Mouse (Mus musculus): ENCODE measurements around the gene Ltbp1. TPM values are rescaled to one million over a fixed set of nuclear protein-coding genes. Genes with fewer than 3 reads are reported as not detected.

Ltbp1 gene
- polyA plus RNA-seq, 1 experiment from 2014 or later, result 30.2 TPM

DNA sequence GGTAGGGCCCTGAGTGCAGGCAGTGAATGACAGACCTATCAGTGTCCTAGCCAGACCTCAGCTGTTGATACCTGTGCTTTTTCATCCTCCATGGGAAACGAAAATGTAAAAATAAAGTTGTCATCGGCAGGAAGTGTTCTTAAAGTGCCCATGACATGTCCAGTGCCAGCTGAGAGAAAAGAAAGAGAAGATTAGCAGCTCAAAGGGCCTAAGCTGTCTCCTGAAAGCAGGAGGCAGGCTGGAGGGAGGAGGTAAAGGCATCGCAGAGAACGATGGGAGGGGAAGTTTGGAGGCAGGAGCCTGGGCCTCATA, 10.8 kb upstream of the Ltbp1 start:
- no peak for TF ChIP-seq CTCF (IDR thresholded peaks at IDR 0.05; ENCODE audit: low read depth)
- Histone ChIP-seq H3K9ac (ENCODE audit: low read depth, low read length) (peak overlapping the region; percentile 6; the same call in 1 of the 2 replicates), H3K4me1 (replicated peaks; ENCODE audit: insufficient read depth, low read length) (0 out of 2 replicates have a peak, but pooled peaks cover 3% of the 10 kb centered on the region), H3K4me2 (ENCODE audit: low read length) (peak overlapping the region; percentile 53), H3K4me3 (replicated peaks; ENCODE audit: low read depth, low read length) (peak overlapping the region; percentile 16; the same call in 1 of the 2 replicates), H3K36me3 (ENCODE audit: insufficient read depth, low read length) (no peaks in the 10 kb centered on the region), H3K27ac (peak overlapping the region; percentile 43), H3K9me3 (replicated peaks; ENCODE audit: low read length) (0 out of 2 replicates have a peak, but pooled peaks cover 5% of the 10 kb centered on the region), H3K27me3 (ENCODE audit: insufficient read depth, low read length) (no peaks in the 10 kb centered on the region)
- WGBS, result under 1% methylated on average over 4 of the region's 4 CpGs
- DNase-seq (ENCODE audit: low spot score), result no peak
- ATAC-seq (replicated peaks; ENCODE audit: low FRiP score, low read depth), result no peak

DNA sequence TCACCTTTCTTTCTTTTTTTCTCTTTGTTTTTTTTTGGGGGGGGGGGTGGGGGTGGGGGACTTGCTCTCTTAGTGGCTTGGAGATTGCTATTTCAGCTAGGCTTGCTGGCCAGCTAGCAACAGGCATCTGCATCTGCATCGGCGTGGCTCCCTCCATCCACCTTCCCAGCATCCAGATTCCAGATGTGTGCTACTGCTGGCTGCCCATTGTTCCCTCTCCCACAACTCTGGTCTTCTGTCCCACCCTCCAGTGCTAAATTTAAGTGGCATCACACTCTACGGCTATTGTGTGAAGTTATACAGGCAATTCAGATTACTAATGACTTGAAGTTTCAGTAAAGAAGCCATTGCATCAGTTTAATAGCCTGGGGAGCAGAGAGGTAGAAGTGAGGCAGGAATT, 10.1 kb upstream of the Ltbp1 start:
- Histone ChIP-seq H3K27ac (no peak overlapping the region), H3K4me3 (replicated peaks; ENCODE audit: low read depth, low read length) (no peak overlapping the region), H3K4me2 (ENCODE audit: low read length) (no peak overlapping the region), H3K9ac (ENCODE audit: low read depth, low read length) (no peak overlapping the region), H3K36me3 (ENCODE audit: insufficient read depth, low read length) (no peaks in the 10 kb centered on the region), H3K9me3 (replicated peaks; ENCODE audit: low read length) (0 out of 2 replicates have a peak, but pooled peaks cover under 1% of the 10 kb centered on the region), H3K4me1 (replicated peaks; ENCODE audit: insufficient read depth, low read length) (0 out of 2 replicates have a peak, but pooled peaks cover 3% of the 10 kb centered on the region), H3K27me3 (ENCODE audit: insufficient read depth, low read length) (no peaks in the 10 kb centered on the region)
- WGBS, result 47% methylated on average over 3 of the region's 3 CpGs
- TF ChIP-seq CTCF (IDR thresholded peaks at IDR 0.05; ENCODE audit: low read depth), result no peak
- DNase-seq (ENCODE audit: low spot score) (no peak), ATAC-seq (replicated peaks; ENCODE audit: low FRiP score, low read depth) (no peak)

DNA sequence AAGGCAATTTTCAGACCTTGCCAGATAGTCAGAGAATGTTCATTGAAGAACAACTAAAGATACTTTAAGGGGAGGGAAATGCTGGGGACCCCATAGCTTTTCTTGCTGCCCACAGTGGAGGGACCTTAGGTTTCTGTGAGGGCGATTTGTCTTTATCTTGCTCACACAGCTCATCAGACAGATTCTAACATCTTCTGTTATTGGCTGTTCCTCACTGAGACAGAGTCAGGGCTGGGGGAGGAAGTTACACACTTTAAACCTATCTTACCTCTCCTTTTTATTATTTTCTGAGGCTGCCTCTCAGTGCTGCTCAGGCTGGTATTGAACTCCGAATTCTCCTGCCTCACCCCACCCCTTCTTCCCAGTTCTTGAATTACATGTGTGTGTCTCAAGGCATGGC, 5.3 kb upstream of the Ltbp1 start:
- Histone ChIP-seq H3K4me3 (replicated peaks; ENCODE audit: low read depth, low read length) (no peak overlapping the region), H3K27me3 (ENCODE audit: insufficient read depth, low read length) (no peaks in the 10 kb centered on the region), H3K9ac (ENCODE audit: low read depth, low read length) (no peak overlapping the region), H3K36me3 (ENCODE audit: insufficient read depth, low read length) (no peaks in the 10 kb centered on the region), H3K4me2 (ENCODE audit: low read length) (no peak overlapping the region), H3K4me1 (replicated peaks; ENCODE audit: insufficient read depth, low read length) (no peaks in the 10 kb centered on the region; the same call in 1 of the 2 replicates), H3K9me3 (replicated peaks; ENCODE audit: low read length) (no peaks in the 10 kb centered on the region), H3K27ac (no peak overlapping the region)
- no peak for DNase-seq (ENCODE audit: low spot score)
- TF ChIP-seq CTCF (IDR thresholded peaks at IDR 0.05; ENCODE audit: low read depth), result no peak
- WGBS, result 90% methylated on average over 2 of the region's 2 CpGs
- no peak for ATAC-seq (replicated peaks; ENCODE audit: low FRiP score, low read depth)

DNA sequence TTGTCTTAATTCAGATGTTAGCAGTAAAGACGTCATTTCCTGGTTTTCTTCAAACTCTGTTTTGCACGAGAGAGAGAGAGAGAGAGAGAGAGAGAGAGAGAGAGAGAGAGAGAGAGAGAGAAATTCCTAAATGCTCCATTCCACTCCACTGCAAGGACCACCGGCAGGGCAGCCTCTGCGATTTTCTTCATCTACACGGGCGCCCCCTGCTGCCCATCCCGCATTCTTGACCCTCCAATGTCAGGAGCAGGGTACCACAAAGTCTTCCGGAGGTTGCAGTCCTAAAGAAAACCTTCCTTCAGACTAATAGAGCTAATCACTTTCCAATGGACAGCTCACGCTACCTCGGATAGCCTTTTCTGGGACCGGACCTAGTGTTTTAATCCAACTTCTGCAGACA, 548 bp upstream of the Ltbp1 start:
- H3K27me3 ChIP-seq (ENCODE audit: insufficient read depth, low read length), result no peaks in the 10 kb centered on the region
- H3K4me2 ChIP-seq (ENCODE audit: low read length), result peak overlapping the region; percentile 98
- peak overlapping the region; percentile 94 for H3K4me3 ChIP-seq (replicated peaks; ENCODE audit: low read depth, low read length)
- H3K9me3 ChIP-seq (replicated peaks; ENCODE audit: low read length), result no peaks in the 10 kb centered on the region
- DNase-seq (ENCODE audit: low spot score) (peak; percentile 96), ATAC-seq (replicated peaks; ENCODE audit: low FRiP score, low read depth) (peak; percentile 71)
- WGBS, result 0% methylated on average over 11 of the region's 11 CpGs
- H3K9ac ChIP-seq (ENCODE audit: low read depth, low read length), result peak overlapping the region; percentile 85; the same call in 1 of the 2 replicates
- TF ChIP-seq CTCF (IDR thresholded peaks at IDR 0.05; ENCODE audit: low read depth), result peak; percentile 90
- H3K4me1 ChIP-seq (replicated peaks; ENCODE audit: insufficient read depth, low read length), result no peaks in the 10 kb centered on the region; the same call in 1 of the 2 replicates
- H3K36me3 ChIP-seq (ENCODE audit: insufficient read depth, low read length), result 0 out of 2 replicates have a peak, but pooled peaks cover 5% of the 10 kb centered on the region
- H3K27ac ChIP-seq, result peak overlapping the region; percentile 86

DNA sequence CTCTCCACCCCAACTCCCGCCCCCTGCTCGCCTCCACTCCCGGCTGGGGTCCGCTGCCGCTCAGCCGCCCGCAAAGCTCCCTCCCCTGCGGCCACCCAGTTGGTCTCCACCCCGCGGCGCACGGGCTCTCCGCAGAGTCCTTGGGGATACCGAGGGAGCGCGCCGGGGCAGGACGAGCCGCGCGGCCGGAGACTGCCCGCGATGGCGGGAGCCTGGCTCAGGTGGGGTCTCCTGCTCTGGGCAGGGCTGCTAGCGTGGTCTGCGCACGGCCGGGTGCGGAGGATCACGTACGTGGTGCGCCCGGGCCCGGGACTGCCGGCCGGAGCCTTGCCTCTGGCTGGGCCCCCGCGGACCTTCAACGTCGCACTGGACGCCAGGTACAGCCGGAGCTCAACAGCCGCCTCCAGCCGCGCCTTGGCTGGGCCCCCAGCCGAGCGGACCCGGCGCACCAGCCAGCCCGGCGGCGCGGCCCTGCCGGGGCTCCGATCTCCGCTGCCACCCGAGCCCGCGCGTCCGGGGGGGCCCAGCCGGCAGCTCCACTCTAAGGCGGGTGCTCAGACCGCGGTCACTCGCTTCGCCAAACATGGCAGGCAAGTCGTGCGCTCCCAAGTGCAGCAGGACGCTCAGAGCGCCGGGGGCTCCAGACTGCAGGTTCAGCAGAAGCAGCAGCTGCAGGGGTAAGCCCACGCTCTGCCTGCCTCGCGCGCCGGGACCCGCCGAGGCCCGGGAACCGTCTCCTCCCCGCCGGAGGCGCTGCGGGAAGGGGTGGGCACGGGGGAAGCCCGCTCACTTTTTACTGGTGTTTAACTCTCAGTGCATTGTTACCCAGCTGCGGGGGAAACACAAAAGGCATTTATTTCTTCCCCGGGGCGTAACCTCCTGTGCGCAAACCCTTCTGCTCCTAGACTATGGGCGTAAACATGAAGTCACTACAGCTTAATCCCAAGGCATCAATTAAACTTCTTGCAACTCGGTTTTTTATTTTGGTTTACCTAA, 615 bp downstream of the Ltbp1 start:
- whole genome bisulfite sequencing, result under 1% methylated on average over 87 of the region's 94 CpGs
- Histone ChIP-seq H3K4me3 (replicated peaks; ENCODE audit: low read depth, low read length) (peak overlapping the region; percentile 94), H3K4me2 (ENCODE audit: low read length) (peak overlapping the region; percentile 98), H3K27ac (peak overlapping the region; percentile 86), H3K27me3 (ENCODE audit: insufficient read depth, low read length) (no peaks in the 10 kb centered on the region), H3K9me3 (replicated peaks; ENCODE audit: low read length) (no peaks in the 10 kb centered on the region), H3K4me1 (replicated peaks; ENCODE audit: insufficient read depth, low read length) (no peaks in the 10 kb centered on the region; the same call in 1 of the 2 replicates), H3K36me3 (ENCODE audit: insufficient read depth, low read length) (0 out of 2 replicates have a peak, but pooled peaks cover 5% of the 10 kb centered on the region), H3K9ac (ENCODE audit: low read depth, low read length) (peak overlapping the region; percentile 85)
- TF ChIP-seq CTCF (IDR thresholded peaks at IDR 0.05; ENCODE audit: low read depth), result no peak
- peak; percentile 47 for ATAC-seq (replicated peaks; ENCODE audit: low FRiP score, low read depth)
- peak; percentile 57 for DNase-seq (ENCODE audit: low spot score)

DNA sequence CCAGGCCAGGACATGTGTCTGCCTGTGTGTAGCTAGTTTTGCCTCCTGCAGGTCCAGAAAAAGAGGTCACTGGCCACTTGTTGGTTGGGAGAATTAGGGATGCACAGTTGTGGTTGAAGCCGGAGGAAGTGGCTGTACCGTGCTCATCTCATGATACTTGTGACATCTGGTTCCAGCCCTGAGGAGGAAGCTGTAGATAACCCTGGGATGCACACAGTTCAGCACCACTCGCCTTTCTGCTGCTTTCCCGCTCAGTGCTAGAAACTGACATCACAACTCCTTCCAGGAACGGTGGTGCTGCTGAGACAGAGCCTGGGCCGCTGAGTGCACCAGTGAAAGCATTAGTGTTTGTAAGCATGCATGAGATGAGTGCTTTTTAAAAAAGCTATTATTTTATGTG, 5.6 kb downstream of the Ltbp1 start:
- TF ChIP-seq CTCF (IDR thresholded peaks at IDR 0.05; ENCODE audit: low read depth), result no peak
- 69% methylated on average over 6 of the region's 6 CpGs for WGBS

More for the DNA sequence above, 5.6 kb downstream of the Ltbp1 start:
- Histone ChIP-seq H3K4me2 (ENCODE audit: low read length) (no peak overlapping the region), H3K4me3 (replicated peaks; ENCODE audit: low read depth, low read length) (no peak overlapping the region), H3K9ac (ENCODE audit: low read depth, low read length) (no peak overlapping the region), H3K4me1 (replicated peaks; ENCODE audit: insufficient read depth, low read length) (no peaks in the 10 kb centered on the region), H3K36me3 (ENCODE audit: insufficient read depth, low read length) (0 out of 2 replicates have a peak, but pooled peaks cover 5% of the 10 kb centered on the region), H3K27ac (no peak overlapping the region), H3K9me3 (replicated peaks; ENCODE audit: low read length) (no peaks in the 10 kb centered on the region), H3K27me3 (ENCODE audit: insufficient read depth, low read length) (no peaks in the 10 kb centered on the region)
- ATAC-seq (replicated peaks; ENCODE audit: low FRiP score, low read depth), result no peak
- DNase-seq (ENCODE audit: low spot score), result no peak
